Mouse (Mus musculus) liver, adult 2 months (tissue): Measurements from ENCODE around the gene Nell2.

Experiments used
- CTCF ChIP-seq: fragments of 200-500 bp; IDR thresholded peaks from 2 replicates; pipeline ENCODE4 v1.5.1; 2011; ENCODE audit warnings: low read depth, low read length, control low read depth
- POLR2A ChIP-seq: fragments of 200-500 bp; IDR thresholded peaks from 2 replicates; pipeline ENCODE4 v1.6.1; 2011; ENCODE audit warnings: low read length, control low read depth; ENCODE audit not compliant: insufficient read depth; ENCODE audit errors: extremely low read depth

GRCm38 (mm10) chr15:95044011-95044410, 484.3 kb downstream of the Nell2 start:
- TF ChIP-seq CTCF (no peak), POLR2A (no peak)
